Mouse (Mus musculus) midbrain, embryonic 15.5 days (tissue): ENCODE results near the gene Git1. TPM values are rescaled to one million over a fixed set of nuclear protein-coding genes. Genes with fewer than 3 reads are reported as not detected.

Source experiments
- ATAC-seq: fragments of 200-750 bp; cut with Nextera tagmentation; replicated peaks from 2 replicates; pipeline ENCODE4 v1.8.0; 2017; ENCODE audit warnings: moderate TSS enrichment
- H3K27ac ChIP-seq: fragments of 300-500 bp; sonication (generic); 2 replicates; pipeline ENCODE4 v1.5.1; 2015; ENCODE audit warnings: mild to moderate bottlenecking, inconsistent platforms
- H3K27me3 ChIP-seq: fragments of 300-500 bp; sonication (generic); replicated peaks from 2 replicates; pipeline ENCODE4 v1.6.1; 2015; ENCODE audit warnings: inconsistent platforms
- H3K36me3 ChIP-seq: fragments of 300-500 bp; sonication (generic); replicated peaks from 2 replicates; pipeline ENCODE4 v1.6.1; 2015; ENCODE audit warnings: inconsistent platforms
- H3K4me1 ChIP-seq: fragments of 300-500 bp; sonication (generic); 2 replicates; pipeline ENCODE4 v1.6.1; 2015; ENCODE audit warnings: inconsistent platforms
- H3K4me2 ChIP-seq: fragments of 300-500 bp; sonication (generic); 2 replicates; pipeline ENCODE4 v1.6.1; 2015; ENCODE audit warnings: inconsistent platforms, mild to moderate bottlenecking, moderate library complexity
- H3K4me3 ChIP-seq: fragments of 300-500 bp; sonication (generic); 2 replicates; pipeline ENCODE4 v1.5.1; 2015; ENCODE audit warnings: mild to moderate bottlenecking, inconsistent platforms
- H3K9ac ChIP-seq: fragments of 300-500 bp; sonication (generic); 2 replicates; pipeline ENCODE4 v1.6.1; 2015; ENCODE audit warnings: mild to moderate bottlenecking, inconsistent platforms
- H3K9me3 ChIP-seq: fragments of 300-500 bp; sonication (generic); 2 replicates; pipeline ENCODE4 v1.6.1; 2016; ENCODE audit warnings: inconsistent platforms
- WGBS: fragments of 180-500 bp; shearing (Covaris S2); methylation state at CpG from one replicate; pipeline ENCODE4 v1.1.7; 2015; ENCODE audit warnings: mixed read lengths; 5-methylcytosine and 5-hydroxymethylcytosine counted together
- polyA plus RNA-seq: library from polyadenylated mRNA; unstranded; fragments of >200 nt; fragmentation: Nextera tagmentation; extraction: Ambion mirVana; gene quantifications from 2 replicates; pipeline ENCODE4 v1.2.1, GENCODE M21; 2015

Gene Git1
- polyA plus RNA-seq, 1 experiment from 2014 or later, result 19.0 TPM

DNA sequence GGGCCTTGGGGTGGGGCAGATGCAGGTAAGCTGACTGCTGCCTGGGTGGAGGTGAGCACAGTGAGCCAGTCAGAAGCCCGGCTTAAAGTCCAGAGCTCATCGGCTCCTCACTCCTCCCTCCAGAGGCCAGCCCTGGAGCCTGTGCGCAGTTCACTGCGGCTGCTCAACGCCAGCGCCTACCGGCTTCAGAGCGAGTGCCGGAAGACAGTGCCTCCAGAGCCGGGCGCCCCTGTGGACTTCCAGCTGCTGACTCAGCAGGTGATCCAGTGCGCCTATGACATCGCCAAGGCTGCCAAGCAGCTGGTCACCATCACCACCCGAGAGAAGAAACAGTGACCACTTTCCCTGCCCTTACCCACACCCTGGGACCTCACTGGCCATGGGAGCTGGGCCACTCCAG lies 12.9 kb downstream of the Git1 start:
- Histone ChIP-seq H3K27ac (no peak overlapping the region), H3K4me1 (peaks cover 11% of the 10 kb centered on the region), H3K9me3 (no peaks in the 10 kb centered on the region), H3K4me3 (no peak overlapping the region), H3K4me2 (no peak overlapping the region), H3K9ac (no peak overlapping the region), H3K27me3 (no peaks in the 10 kb centered on the region), H3K36me3 (peaks cover 46% of the 10 kb centered on the region)
- no peak for ATAC-seq
- 84% methylated on average over 14 of the region's 14 CpGs for WGBS

GRCm38 (mm10) chr11:77506941-77507340 lies 13.6 kb downstream of the Git1 start:
- peaks cover 46% of the 10 kb centered on the region for H3K36me3 ChIP-seq

DNA sequence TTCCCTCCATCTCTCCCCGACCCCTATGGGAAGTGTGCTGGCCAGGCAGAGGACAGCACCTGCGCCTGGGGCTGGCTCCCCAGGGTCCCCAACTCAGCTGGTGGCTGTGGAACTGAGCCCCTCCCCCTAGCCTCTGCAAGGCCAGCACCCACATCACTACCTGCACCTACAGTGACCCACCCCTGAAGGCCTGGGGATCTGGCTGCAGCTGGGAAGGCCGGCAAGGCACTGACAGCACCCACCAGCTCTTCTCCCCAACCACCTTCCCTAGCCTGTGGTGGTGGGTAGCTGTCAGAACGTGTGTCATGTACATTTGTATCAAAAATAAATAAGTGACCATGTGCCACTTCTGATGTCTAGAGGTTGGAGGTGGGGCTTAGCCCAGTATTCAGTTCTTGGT lies 14.1 kb downstream of the Git1 start:
- Histone ChIP-seq H3K4me3 (no peak overlapping the region), H3K9ac (no peak overlapping the region), H3K27me3 (no peaks in the 10 kb centered on the region), H3K4me2 (no peak overlapping the region), H3K9me3 (no peaks in the 10 kb centered on the region), H3K27ac (no peak overlapping the region), H3K36me3 (peaks cover 46% of the 10 kb centered on the region), H3K4me1 (peaks cover 13% of the 10 kb centered on the region)
- peak; percentile 15; the same call in 1 of the 2 replicates for ATAC-seq
- WGBS, result 73% methylated on average over 4 of the region's 4 CpGs

More at GRCm38 (mm10) chr11:77506941-77507340, 13.6 kb downstream of the Git1 start:
- no peak overlapping the region for H3K9ac ChIP-seq
- H3K4me1 ChIP-seq, result peaks cover 10% of the 10 kb centered on the region
- no peak overlapping the region for H3K27ac ChIP-seq
- 87% methylated on average over 6 of the region's 6 CpGs for WGBS
- H3K9me3 ChIP-seq, result no peaks in the 10 kb centered on the region
- H3K27me3 ChIP-seq, result no peaks in the 10 kb centered on the region
- no peak overlapping the region for H3K4me2 ChIP-seq
- ATAC-seq, result no peak
- H3K4me3 ChIP-seq, result no peak overlapping the region

DNA sequence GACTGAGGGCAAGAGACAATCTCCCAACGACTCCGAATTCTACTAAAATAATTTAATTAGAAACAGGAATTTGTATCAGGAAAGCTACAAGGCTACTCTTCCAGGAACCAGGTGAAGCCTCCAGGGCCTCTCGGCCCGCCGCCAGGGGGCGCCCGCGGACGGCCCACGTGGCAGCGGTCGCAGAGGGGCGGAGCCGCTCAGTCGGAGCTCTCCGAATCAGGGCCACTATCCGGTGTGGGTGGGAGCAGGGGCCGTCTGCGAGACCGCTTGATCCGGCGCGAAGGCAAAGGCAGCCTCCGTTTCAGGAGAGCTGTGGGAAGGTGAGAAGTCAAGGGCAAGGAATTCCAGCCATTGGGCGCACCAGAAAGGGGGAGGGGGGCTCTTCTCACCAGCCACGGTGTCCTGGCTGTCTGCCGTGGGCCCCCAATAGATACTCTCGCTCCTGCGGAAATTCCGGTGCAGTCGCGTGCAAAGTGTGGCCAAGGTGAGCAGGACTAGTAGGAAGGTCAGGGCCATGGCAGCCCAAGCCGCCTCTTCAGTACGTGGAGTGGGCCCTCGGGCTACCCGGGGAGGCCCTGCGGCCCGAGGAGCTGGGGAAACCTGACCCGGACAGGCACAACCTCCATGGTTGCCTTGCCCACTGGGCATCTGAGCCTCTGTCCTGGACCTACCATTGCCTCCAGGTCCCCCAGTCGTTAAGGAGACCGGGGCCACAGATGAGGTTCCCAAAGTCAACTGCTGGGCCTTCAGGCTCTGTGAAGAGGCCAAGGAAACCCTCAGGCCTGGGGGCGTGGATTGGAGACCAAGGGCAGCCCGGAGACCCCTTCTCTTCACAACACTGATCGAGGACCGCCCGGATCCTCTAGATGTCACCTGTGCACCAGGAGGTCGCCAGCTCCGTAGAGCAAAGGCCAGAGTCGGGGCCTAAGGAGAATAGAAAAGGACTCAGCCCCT lies 15.0 kb downstream of the Git1 start:
- peak; percentile 38; the same call in 1 of the 2 replicates for ATAC-seq
- H3K4me3 ChIP-seq, result peak overlapping the region; percentile 29
- H3K27ac ChIP-seq, result no peak overlapping the region
- WGBS, result 22% methylated on average over 49 of the region's 49 CpGs
- peaks cover 38% of the 10 kb centered on the region for H3K36me3 ChIP-seq
- H3K4me1 ChIP-seq, result peaks cover 15% of the 10 kb centered on the region
- peak overlapping the region; percentile 38; the same call in 1 of the 2 replicates for H3K9ac ChIP-seq
- peak overlapping the region; percentile 51 for H3K4me2 ChIP-seq
- no peaks in the 10 kb centered on the region for H3K27me3 ChIP-seq
- H3K9me3 ChIP-seq, result no peaks in the 10 kb centered on the region

GRCm38 (mm10) chr11:77511336-77511735 lies 18.0 kb downstream of the Git1 start:
- no peak for ATAC-seq
- no peaks in the 10 kb centered on the region for H3K9me3 ChIP-seq
- peaks cover 14% of the 10 kb centered on the region for H3K27me3 ChIP-seq
- no peak overlapping the region for H3K27ac ChIP-seq
- no peak overlapping the region for H3K9ac ChIP-seq
- no peak overlapping the region for H3K4me3 ChIP-seq
- peaks cover 8% of the 10 kb centered on the region for H3K36me3 ChIP-seq
- H3K4me1 ChIP-seq, result peaks cover 44% of the 10 kb centered on the region
- WGBS, result 68% methylated on average over 5 of the region's 5 CpGs
- no peak overlapping the region for H3K4me2 ChIP-seq

GRCm38 (mm10) chr11:77512891-77513810 lies 19.8 kb downstream of the Git1 start:
- Histone ChIP-seq H3K36me3 (no peaks in the 10 kb centered on the region), H3K27me3 (peaks cover 18% of the 10 kb centered on the region), H3K4me1 (peaks cover 47% of the 10 kb centered on the region), H3K27ac (no peak overlapping the region), H3K4me3 (peak overlapping the region; percentile 54), H3K4me2 (peak overlapping the region; percentile 92), H3K9ac (peak overlapping the region; percentile 51), H3K9me3 (no peaks in the 10 kb centered on the region)
- under 1% methylated on average over 50 of the region's 84 CpGs for WGBS
- peak; percentile 57 for ATAC-seq

- H3K4me1 ChIP-seq, result peaks cover 42% of the 10 kb centered on the region
- no peaks in the 10 kb centered on the region for H3K9me3 ChIP-seq
- no peak overlapping the region for H3K9ac ChIP-seq
- ATAC-seq, result no peak
- no peaks in the 10 kb centered on the region for H3K36me3 ChIP-seq
- 6% methylated on average over 10 of the region's 10 CpGs for WGBS
- H3K27me3 ChIP-seq, result peaks cover 18% of the 10 kb centered on the region
- H3K4me3 ChIP-seq, result peak overlapping the region; percentile 54
- no peak overlapping the region for H3K27ac ChIP-seq
- peak overlapping the region; percentile 92 for H3K4me2 ChIP-seq
These were observed 20.4 kb downstream of the Git1 start for GRCm38 (mm10) chr11:77513811-77514170.

GRCm38 (mm10) chr11:77514281-77514831 lies 21.0 kb downstream of the Git1 start:
- H3K4me2 ChIP-seq, result peak overlapping the region; percentile 90
- H3K36me3 ChIP-seq, result no peaks in the 10 kb centered on the region
- H3K9ac ChIP-seq, result peak overlapping the region; percentile 27; the same call in 1 of the 2 replicates
- no peaks in the 10 kb centered on the region for H3K9me3 ChIP-seq
- H3K27ac ChIP-seq, result no peak overlapping the region
- H3K4me1 ChIP-seq, result peaks cover 42% of the 10 kb centered on the region
- peak overlapping the region; percentile 45 for H3K4me3 ChIP-seq
- 5% methylated on average over 19 of the region's 19 CpGs for WGBS
- no peak for ATAC-seq
- H3K27me3 ChIP-seq, result peaks cover 18% of the 10 kb centered on the region

- peak within 1 kb of the TSS; percentile 45 for H3K4me3 ChIP-seq
- WGBS, result under 1% methylated on average over 72 of the region's 72 CpGs
- peak; percentile 60 for ATAC-seq
These were observed 21.7 kb downstream of the Git1 start, which contains the start of gene Abhd15 for GRCm38 (mm10) chr11:77514832-77515636. Gene Abhd15, plus strand, starts transcription at chr11:77515121.

GRCm38 (mm10) chr11:77515637-77516552 lies 22.5 kb downstream of the Git1 start, which contains the start of gene Trp53i13:
Gene Trp53i13, minus strand, starts transcription at chr11:77515980.
- Histone ChIP-seq H3K27me3 (peaks cover 18% of the 10 kb centered on the region), H3K27ac (no peak within 1 kb of the TSS), H3K9me3 (no peaks in the 10 kb centered on the region), H3K4me3 (peak within 1 kb of the TSS; percentile 45), H3K9ac (peak within 1 kb of the TSS; percentile 27), H3K4me1 (peaks cover 42% of the 10 kb centered on the region), H3K4me2 (peak within 1 kb of the TSS; percentile 90), H3K36me3 (no peaks in the 10 kb centered on the region)
- 8% methylated on average over 39 of the region's 39 CpGs for WGBS
- no peak for ATAC-seq

More at GRCm38 (mm10) chr11:77514832-77515636, 21.7 kb downstream of the Git1 start, which contains the start of gene Abhd15:
- no peak within 1 kb of the TSS for H3K27ac ChIP-seq
- H3K4me2 ChIP-seq, result peak within 1 kb of the TSS; percentile 90
- H3K4me1 ChIP-seq, result peaks cover 42% of the 10 kb centered on the region
- H3K36me3 ChIP-seq, result no peaks in the 10 kb centered on the region
- H3K9me3 ChIP-seq, result no peaks in the 10 kb centered on the region
- peaks cover 18% of the 10 kb centered on the region for H3K27me3 ChIP-seq
- H3K9ac ChIP-seq, result peak within 1 kb of the TSS; percentile 27
